In genomic region chr13:113523503-113523902, GRCm38 (mm10) we compare ENCODE assay signal across 8 mouse cellular contexts.
"Had no signal": no experiment of that assay in that cellular context is flagged by ENCODE, and none has a peak within 500 bp of the region (broad histone marks: within the 10 kb centered on the region; RNA-seq: fewer than 3 reads in every experiment).

No protein-coding gene starts in this region.

- DNase-seq: kidney, adult 8-10 months; kidney, postnatal 10 days; kidney, postnatal 36 days; layer of hippocampus, postnatal 36 days; left cerebral cortex, postnatal 4 days; liver, postnatal 0 days; lung, embryonic 14.5 days; thymus, postnatal 25 days had no signal
